Mouse (Mus musculus) hindbrain, embryonic 10.5 days (tissue): ENCODE results near the gene Naa35. TPM values are rescaled to one million over a fixed set of nuclear protein-coding genes. Genes with fewer than 3 reads are reported as not detected.

Source experiments
- DNase-seq: peaks from one replicate; pipeline ENCODE4 v3.0.0-alpha.2; 2017; ENCODE audit warnings: low spot score
- H3K27ac ChIP-seq: fragments of 300-500 bp; sonication (generic); 2 replicates; pipeline ENCODE4 v1.5.1; 2016; ENCODE audit warnings: mild to moderate bottlenecking, moderate library complexity
- H3K27me3 ChIP-seq: fragments of 300-500 bp; sonication (generic); 2 replicates; pipeline ENCODE4 v1.6.1; 2016; ENCODE audit warnings: mild to moderate bottlenecking; ENCODE audit not compliant: poor library complexity, insufficient read depth, severe bottlenecking
- H3K36me3 ChIP-seq: fragments of 300-500 bp; sonication (generic); 2 replicates; pipeline ENCODE4 v1.6.1; 2016; ENCODE audit warnings: mild to moderate bottlenecking, moderate library complexity
- H3K4me1 ChIP-seq: fragments of 300-500 bp; sonication (generic); replicated peaks from 2 replicates; pipeline ENCODE4 v1.6.1; 2016; ENCODE audit warnings: mild to moderate bottlenecking
- H3K4me3 ChIP-seq: fragments of 300-500 bp; sonication (generic); 2 replicates; pipeline ENCODE4 v1.5.1; 2016; ENCODE audit warnings: mild to moderate bottlenecking, moderate library complexity
- H3K9me3 ChIP-seq: fragments of 300-500 bp; sonication (generic); 2 replicates; pipeline ENCODE4 v1.6.1; 2016; ENCODE audit warnings: mild to moderate bottlenecking, moderate library complexity
- WGBS: fragments of 180-500 bp; shearing (Covaris S2); methylation state at CpG from one replicate; pipeline ENCODE4 v1.1.7; 2016; 5-methylcytosine and 5-hydroxymethylcytosine counted together
- polyA plus RNA-seq: library from polyadenylated mRNA; unstranded; fragments of >200 nt; fragmentation: Nextera tagmentation; extraction: Ambion mirVana; gene quantifications from 2 replicates; pipeline ENCODE4 v1.2.1, GENCODE M21; 2016

The Naa35 gene
- polyA plus RNA-seq, 1 experiment from 2014 or later = 104 TPM

GRCm38 (mm10) chr13:59555613-59556192 lies 29.4 kb upstream of the Naa35 start:
- DNase-seq = no peak
- Histone ChIP-seq H3K4me1 (peaks cover 24% of the 10 kb centered on the region), H3K27ac (no peak overlapping the region), H3K4me3 (peak overlapping the region; percentile 86), H3K9me3 (no peaks in the 10 kb centered on the region), H3K27me3 (no peaks in the 10 kb centered on the region; the same call in 1 of the 2 replicates), H3K36me3 (no peaks in the 10 kb centered on the region)
- 81% methylated on average over 8 of the region's 8 CpGs for WGBS

GRCm38 (mm10) chr13:59556670-59557069 lies 28.4 kb upstream of the Naa35 start:
- peaks cover 24% of the 10 kb centered on the region for H3K4me1 ChIP-seq
- H3K36me3 ChIP-seq = no peaks in the 10 kb centered on the region
- no peaks in the 10 kb centered on the region for H3K9me3 ChIP-seq
- H3K27ac ChIP-seq = peak overlapping the region; percentile 91
- H3K27me3 ChIP-seq = no peaks in the 10 kb centered on the region; the same call in 1 of the 2 replicates
- under 1% methylated on average over 45 of the region's 45 CpGs for WGBS
- H3K4me3 ChIP-seq = peak overlapping the region; percentile 86
- DNase-seq = peak; percentile 67

GRCm38 (mm10) chr13:59557185-59557985 lies 27.7 kb upstream of the Naa35 start:
- 1% methylated on average over 73 of the region's 73 CpGs for WGBS
- no peaks in the 10 kb centered on the region for H3K9me3 ChIP-seq
- peak; percentile 91 for DNase-seq
- H3K27ac ChIP-seq = peak overlapping the region; percentile 91
- peak overlapping the region; percentile 86 for H3K4me3 ChIP-seq
- H3K27me3 ChIP-seq = no peaks in the 10 kb centered on the region; the same call in 1 of the 2 replicates
- no peaks in the 10 kb centered on the region for H3K36me3 ChIP-seq
- H3K4me1 ChIP-seq = peaks cover 24% of the 10 kb centered on the region

- Histone ChIP-seq H3K4me1 (peaks cover 24% of the 10 kb centered on the region), H3K9me3 (no peaks in the 10 kb centered on the region), H3K27me3 (no peaks in the 10 kb centered on the region; the same call in 1 of the 2 replicates), H3K4me3 (no peak overlapping the region), H3K27ac (no peak overlapping the region), H3K36me3 (no peaks in the 10 kb centered on the region)
- WGBS = 94% methylated on average over 5 of the region's 5 CpGs
- DNase-seq = no peak
Observed at GRCm38 (mm10) chr13:59558776-59559175, 26.3 kb upstream of the Naa35 start.

- no peaks in the 10 kb centered on the region for H3K9me3 ChIP-seq
- H3K4me3 ChIP-seq = no peak overlapping the region
- peaks cover 6% of the 10 kb centered on the region; the same call in 1 of the 2 replicates for H3K4me1 ChIP-seq
- WGBS = 91% methylated on average over 2 of the region's 2 CpGs
- no peak for DNase-seq
- H3K36me3 ChIP-seq = no peaks in the 10 kb centered on the region
- H3K27me3 ChIP-seq = no peaks in the 10 kb centered on the region
- H3K27ac ChIP-seq = no peak overlapping the region
Observed at GRCm38 (mm10) chr13:59562471-59562870, 22.6 kb upstream of the Naa35 start.

- Histone ChIP-seq H3K36me3 (no peaks in the 10 kb centered on the region), H3K4me3 (no peak overlapping the region), H3K27ac (no peak overlapping the region), H3K4me1 (no peaks in the 10 kb centered on the region), H3K27me3 (no peaks in the 10 kb centered on the region), H3K9me3 (no peaks in the 10 kb centered on the region)
- no peak for DNase-seq
- WGBS = 91% methylated on average over 4 of the region's 4 CpGs
Observed at GRCm38 (mm10) chr13:59564505-59564904, 20.6 kb upstream of the Naa35 start.

- H3K27me3 ChIP-seq = no peaks in the 10 kb centered on the region
- no peaks in the 10 kb centered on the region for H3K4me1 ChIP-seq
- WGBS = 81% methylated on average over 10 of the region's 10 CpGs
- no peak overlapping the region for H3K27ac ChIP-seq
- H3K9me3 ChIP-seq = no peaks in the 10 kb centered on the region
- H3K4me3 ChIP-seq = no peak overlapping the region
- H3K36me3 ChIP-seq = no peaks in the 10 kb centered on the region
- DNase-seq = no peak
Observed at GRCm38 (mm10) chr13:59564923-59565322, 20.1 kb upstream of the Naa35 start.

GRCm38 (mm10) chr13:59565945-59566520 lies 19.0 kb upstream of the Naa35 start:
- H3K4me1 ChIP-seq = no peaks in the 10 kb centered on the region
- 73% methylated on average over 9 of the region's 9 CpGs for WGBS
- H3K27ac ChIP-seq = no peak overlapping the region
- H3K9me3 ChIP-seq = no peaks in the 10 kb centered on the region
- H3K36me3 ChIP-seq = no peaks in the 10 kb centered on the region
- no peaks in the 10 kb centered on the region for H3K27me3 ChIP-seq
- DNase-seq = no peak
- H3K4me3 ChIP-seq = no peak overlapping the region

- Histone ChIP-seq H3K9me3 (no peaks in the 10 kb centered on the region), H3K4me3 (no peak overlapping the region), H3K36me3 (no peaks in the 10 kb centered on the region), H3K27me3 (no peaks in the 10 kb centered on the region), H3K27ac (no peak overlapping the region), H3K4me1 (no peaks in the 10 kb centered on the region)
- no peak for DNase-seq
- WGBS = 89% methylated on average over 6 of the region's 6 CpGs
Observed at GRCm38 (mm10) chr13:59571107-59571506, 14.0 kb upstream of the Naa35 start.

GRCm38 (mm10) chr13:59572549-59572948 lies 12.5 kb upstream of the Naa35 start:
- Histone ChIP-seq H3K4me1 (no peaks in the 10 kb centered on the region), H3K27ac (no peak overlapping the region), H3K4me3 (no peak overlapping the region), H3K27me3 (no peaks in the 10 kb centered on the region), H3K9me3 (no peaks in the 10 kb centered on the region), H3K36me3 (no peaks in the 10 kb centered on the region)
- 89% methylated on average over 2 of the region's 2 CpGs for WGBS
- no peak for DNase-seq

- Histone ChIP-seq H3K27ac (no peak overlapping the region), H3K4me3 (no peak overlapping the region), H3K4me1 (peaks cover 11% of the 10 kb centered on the region), H3K27me3 (no peaks in the 10 kb centered on the region), H3K9me3 (no peaks in the 10 kb centered on the region), H3K36me3 (no peaks in the 10 kb centered on the region)
- DNase-seq = no peak
- WGBS = 94% methylated on average over 4 of the region's 4 CpGs
Observed at GRCm38 (mm10) chr13:59580954-59581353, 4.1 kb upstream of the Naa35 start.

GRCm38 (mm10) chr13:59584481-59584880 lies 578 bp upstream of the Naa35 start:
- Histone ChIP-seq H3K9me3 (no peaks in the 10 kb centered on the region), H3K36me3 (peaks cover 27% of the 10 kb centered on the region), H3K4me3 (peak overlapping the region; percentile 77), H3K27me3 (no peaks in the 10 kb centered on the region), H3K27ac (peak overlapping the region; percentile 93), H3K4me1 (peaks cover 28% of the 10 kb centered on the region)
- DNase-seq = peak; percentile 34
- WGBS = 3% methylated on average over 9 of the region's 9 CpGs

- peak overlapping the region; percentile 93 for H3K27ac ChIP-seq
- H3K4me3 ChIP-seq = peak overlapping the region; percentile 77
- no peak for DNase-seq
- no peaks in the 10 kb centered on the region for H3K27me3 ChIP-seq
- no peaks in the 10 kb centered on the region for H3K9me3 ChIP-seq
- H3K36me3 ChIP-seq = peaks cover 38% of the 10 kb centered on the region
- under 1% methylated on average over 28 of the region's 28 CpGs for WGBS
- H3K4me1 ChIP-seq = peaks cover 28% of the 10 kb centered on the region
Observed at GRCm38 (mm10) chr13:59585648-59586005, 568 bp downstream of the Naa35 start.
